Mouse (Mus musculus) cerebral cortex, adult 2 months (tissue): ENCODE measurements around the gene Scnn1g.

ENCODE experiments used
- WGBS: fragments of 180-500 bp; shearing (Covaris S2); methylation state at CpG from one replicate; pipeline ENCODE4 v1.1.7; 2018; 5-methylcytosine and 5-hydroxymethylcytosine counted together

The Scnn1g gene

DNA sequence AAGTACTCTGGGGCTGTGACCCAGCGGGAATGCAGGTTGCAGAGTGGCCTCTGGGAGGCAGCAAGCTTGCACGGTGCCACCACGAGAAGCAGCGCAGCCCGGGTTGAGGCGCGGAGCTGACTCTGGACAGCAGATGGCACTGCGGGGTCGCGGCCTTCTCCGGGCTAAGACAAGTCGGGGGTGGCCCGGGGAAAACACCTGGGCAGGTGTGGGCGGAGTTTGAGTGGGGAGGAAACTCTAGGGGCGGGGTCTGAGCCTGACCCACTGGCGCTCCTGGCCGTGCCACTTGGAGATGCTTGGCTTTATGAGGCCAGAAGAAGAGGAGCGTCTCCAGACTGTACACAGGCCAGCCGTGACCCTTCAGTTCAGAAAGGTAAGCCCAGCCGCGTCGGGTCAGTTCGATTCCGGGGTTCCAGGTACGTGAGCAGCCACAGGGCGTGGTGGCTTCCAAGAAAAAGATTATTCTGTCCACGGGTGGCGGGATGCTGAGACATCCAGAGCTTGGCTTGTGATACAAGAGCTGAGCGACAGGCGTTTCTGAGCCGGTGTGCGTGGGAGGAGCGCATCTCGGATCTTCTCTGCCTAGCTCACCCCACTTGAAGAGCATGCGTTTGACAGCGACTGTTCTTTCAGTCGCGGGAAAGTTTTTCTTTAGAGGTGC lies at the start of gene Scnn1g:
Gene Scnn1g, plus strand, starts transcription at position 309 of the 661 bp plus-strand sequence.
- under 1% methylated on average over 38 of the region's 38 CpGs for WGBS

DNA sequence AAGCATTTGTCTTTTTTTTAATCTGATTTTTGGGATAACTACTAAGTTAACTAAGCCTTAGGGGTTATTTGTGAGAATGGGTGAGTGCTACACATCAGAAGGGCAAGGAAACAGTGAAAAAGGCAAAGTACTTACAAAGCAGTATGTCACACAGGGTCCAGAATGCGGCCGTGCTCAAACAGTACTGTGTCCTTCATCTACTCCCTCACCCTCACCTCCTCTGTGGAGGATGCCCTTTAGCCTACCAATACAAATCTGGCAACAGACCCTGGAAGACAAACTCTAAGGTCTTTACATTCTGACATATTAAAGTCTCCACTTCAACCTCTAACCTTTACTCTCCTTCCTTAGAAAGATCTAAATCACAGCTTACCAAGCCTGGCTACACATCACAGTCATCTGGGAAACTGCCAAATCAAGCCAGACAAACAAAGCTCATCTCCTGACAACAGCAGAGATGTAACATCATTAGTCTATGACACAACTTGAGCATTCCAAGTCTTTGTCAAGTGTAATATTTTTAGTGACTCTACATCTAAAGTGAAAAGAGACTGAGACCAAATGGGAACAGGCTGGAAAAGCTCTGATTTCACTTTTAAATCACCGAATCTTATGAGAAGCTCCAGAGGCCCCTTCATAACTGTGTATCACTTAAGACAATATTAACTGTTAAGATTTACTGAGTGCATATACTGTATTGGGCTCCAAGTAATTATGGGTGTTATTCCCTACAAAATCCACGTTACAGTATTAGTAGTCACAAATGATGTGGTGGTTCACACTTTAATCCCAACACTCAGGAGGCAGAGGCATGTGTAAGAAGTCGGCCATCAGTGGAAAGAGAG lies 48.9 kb upstream of the Scnn1g start:
- whole genome bisulfite sequencing, result 67% methylated on average over 5 of the region's 5 CpGs

DNA sequence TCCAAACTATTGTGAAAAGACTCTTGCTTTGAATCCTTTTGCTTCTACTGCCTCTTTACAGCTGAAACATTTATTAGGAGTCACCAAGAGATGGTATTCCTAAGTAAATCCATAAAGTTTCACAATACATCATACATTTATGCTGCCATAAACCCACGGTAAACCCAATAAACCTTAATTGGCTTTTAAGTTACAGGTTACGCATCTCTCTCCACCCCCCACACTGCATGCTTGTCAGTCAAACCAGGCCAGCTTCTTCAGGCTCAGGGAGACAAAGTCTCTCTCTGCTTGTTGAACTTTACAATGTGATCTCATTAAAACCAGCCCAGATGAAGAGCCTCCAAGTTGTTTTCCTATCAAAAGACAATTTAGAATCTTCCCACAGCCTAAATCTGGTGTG lies 42.5 kb upstream of the Scnn1g start:
- WGBS, result 87% methylated on average over 2 of the region's 2 CpGs

DNA sequence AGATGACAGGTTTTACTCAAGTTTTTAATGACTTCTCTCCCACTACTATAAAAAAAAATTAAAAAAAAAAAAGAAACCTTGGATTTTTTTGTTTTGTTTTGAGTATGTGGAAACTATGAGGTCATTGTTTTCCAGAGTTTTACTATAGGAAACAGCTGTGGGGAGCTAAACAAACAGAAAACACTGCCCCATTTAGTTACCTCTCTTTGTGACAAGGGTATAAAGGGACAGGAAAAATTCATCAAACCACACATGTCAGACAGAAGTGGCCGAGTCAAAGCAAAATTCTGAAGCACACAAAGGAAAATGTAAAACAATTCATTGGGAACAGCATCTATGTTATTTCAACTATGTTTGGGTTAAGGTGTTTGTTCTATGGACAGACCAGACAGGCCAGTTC lies 36.7 kb upstream of the Scnn1g start:
- 59% methylated on average over 1 of the region's 1 CpGs for WGBS

DNA sequence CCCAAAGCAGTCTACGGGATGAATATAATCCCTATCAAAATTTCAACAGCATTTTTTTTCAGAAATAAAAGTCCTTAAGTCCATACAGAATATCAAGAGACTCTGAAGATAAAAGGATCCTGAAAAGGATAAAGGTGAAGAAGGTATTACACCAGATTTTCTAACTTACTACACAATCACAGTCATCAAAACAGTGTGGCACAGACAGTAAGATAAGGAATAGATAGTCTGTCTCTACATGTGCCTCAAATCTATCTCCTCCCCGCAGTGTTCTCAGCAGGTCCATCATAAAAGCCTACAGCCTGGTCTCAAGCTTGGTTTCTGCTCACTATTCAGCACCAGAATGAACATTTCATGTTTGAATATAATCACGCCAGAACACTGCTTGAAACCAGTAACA lies 33.8 kb upstream of the Scnn1g start:
- WGBS, result 78% methylated on average over 3 of the region's 3 CpGs

DNA sequence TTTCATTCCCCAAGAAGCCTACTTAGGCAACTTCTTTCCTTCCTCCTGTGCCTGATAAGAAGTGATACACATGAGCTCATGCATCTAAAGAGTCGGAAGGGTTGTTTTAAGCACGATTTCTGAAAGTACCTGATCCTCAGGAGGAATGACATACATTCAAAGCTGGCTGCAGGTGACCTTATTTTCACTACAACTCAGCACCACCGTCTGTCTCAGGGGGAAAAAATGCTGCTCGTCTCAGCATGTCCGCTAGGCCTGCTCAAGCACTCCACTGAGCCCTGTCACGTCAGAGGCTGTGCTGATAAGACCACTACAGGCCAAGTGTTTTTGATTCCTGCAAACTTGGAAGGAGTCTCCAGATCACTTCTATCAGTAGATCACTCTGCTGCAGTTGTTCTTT lies 32.3 kb upstream of the Scnn1g start:
- WGBS, result 71% methylated on average over 6 of the region's 6 CpGs

DNA sequence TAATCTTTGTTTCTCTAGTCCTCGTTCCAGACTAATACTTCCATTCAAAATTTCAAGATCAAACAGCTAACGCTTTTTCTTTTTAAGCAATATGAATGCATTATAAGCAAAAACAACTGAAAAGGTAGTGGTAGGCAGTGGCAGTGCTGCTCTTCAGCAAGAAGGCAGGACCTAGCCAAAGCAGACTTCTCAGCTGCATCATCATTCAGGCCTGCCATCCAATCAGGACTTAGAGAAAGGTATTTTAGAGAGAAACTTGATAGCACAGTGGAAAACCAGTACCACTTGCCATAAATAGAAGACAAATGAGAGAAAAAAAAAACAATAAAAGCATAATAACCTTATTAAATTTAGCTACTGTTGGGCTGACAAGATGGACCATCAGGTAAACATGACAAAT lies 29.2 kb upstream of the Scnn1g start:
- whole genome bisulfite sequencing, result 63% methylated on average over 2 of the region's 2 CpGs

DNA sequence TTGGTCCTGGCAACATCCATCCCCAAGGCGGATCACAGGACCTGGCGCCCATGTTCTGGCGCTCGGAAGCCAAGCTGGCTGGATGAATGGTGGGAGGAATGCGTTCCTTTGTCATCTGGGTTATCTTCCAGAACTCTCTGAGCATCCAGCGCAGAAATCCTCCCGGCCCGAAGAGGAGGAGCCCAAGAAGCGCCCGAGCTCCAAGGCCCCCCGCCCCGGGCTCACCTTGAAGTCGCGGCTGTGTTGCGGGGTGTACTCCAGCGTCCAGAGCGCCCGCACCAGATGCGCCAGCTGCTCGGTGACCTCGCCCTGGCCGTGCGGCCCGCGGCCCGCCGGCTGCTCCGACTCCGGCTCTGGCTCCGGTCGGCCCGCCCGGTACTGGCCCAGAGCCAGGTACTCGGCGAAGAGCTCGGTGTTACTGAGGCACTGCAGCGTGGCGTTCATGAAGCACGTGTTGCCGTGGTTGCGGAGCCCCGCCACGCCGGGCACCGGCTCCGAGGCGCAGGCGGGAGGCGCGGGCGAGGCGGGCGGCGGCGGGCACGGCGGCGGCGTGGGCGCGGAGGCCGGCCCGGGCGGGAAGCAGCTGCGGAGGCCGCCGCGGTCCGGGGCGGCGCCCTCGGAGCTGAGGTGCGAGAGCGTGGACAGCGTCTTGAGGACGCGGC lies 27.7 kb upstream of the Scnn1g start:
- WGBS, result 1% methylated on average over 71 of the region's 77 CpGs

DNA sequence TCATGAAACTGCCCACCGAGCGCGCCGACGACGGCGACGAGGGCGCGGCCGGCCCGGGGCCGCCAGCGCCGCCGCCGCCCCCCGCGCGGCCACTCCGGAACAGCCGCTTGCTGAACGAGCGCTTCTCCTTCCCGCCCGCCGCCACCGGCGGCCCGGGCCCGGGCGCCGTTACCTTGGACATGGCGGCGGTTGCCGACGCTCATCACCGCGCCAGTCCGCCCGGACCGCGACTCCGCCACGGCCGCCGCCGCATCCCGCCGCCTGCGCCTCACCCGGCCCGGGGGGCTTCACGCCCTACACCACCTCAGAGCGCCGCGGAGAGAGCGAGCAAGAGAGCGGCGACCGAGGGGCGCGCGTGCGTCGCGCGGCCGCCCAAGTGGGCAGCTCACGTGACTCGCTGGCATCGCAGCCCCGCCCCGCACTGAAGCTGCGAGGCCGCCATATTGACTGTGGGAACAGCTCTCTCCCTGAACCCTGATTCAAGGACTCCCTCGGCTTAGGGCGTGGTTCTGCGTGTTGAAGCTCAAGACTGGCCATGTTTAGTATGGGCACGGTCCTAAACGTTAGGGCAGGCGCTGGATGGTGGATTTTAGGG lies 27.1 kb upstream of the Scnn1g start, which contains the start of gene Usp31:
Gene Usp31, minus strand, starts transcription at position 181 of the 595 bp plus-strand sequence.
- 1% methylated on average over 82 of the region's 82 CpGs for WGBS

DNA sequence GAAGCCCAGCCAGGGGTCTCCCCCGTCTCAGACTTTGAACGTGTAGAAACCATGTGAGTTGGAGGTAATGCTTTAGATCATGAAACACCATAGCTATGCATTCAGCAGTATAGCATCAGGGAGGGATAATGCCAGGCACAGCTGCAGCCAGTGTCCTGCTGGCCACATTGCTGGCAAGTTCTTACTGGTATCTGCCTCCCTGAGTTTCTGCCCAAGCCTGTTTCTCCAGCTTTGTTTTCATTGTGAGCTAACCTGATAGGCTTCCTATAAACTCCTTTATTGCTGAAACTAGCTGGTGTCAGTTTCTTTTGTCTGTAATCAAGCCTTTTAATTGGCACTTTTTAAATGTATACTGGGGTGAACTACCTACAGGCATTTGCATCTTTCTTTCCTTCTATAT lies 23.1 kb upstream of the Scnn1g start:
- 62% methylated on average over 2 of the region's 2 CpGs for WGBS

DNA sequence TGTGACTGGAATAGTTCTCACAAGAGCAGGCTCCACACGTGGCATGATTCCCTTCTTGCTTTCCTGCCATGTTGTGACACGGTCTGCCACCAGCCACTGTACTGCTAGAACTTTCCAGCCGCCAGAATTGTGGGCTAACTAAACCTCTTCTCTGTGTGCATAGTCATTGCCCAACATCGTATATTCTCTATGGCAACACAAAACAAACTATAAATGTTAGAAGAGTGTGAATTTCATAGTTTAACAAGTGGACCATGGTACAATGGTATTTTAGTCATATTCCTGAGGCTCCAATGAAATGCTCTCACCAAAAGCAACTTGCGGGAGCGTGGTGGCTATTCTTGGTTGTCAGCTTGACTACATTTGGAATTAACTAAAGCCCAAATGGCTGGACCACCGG lies 17.2 kb upstream of the Scnn1g start:
- 56% methylated on average over 7 of the region's 7 CpGs for WGBS

DNA sequence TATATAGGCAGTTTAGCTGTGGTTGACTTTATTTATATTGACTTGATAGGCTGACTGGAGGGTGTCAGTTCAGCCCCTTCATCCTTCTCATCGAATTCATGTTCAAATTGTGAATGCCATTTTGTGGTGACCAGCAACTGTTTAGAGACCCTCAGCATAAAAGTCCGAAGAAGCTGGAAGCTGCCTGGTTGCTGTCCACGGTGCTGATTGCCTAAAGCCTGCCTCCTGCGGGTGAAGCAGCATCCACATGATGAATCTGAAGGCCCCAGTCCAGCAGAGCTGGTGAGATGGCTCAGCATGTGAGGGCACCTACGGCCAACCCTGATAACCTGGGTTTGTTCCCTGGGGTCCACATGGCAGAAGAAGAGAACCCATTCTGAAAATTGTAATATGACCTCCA lies 4.1 kb upstream of the Scnn1g start:
- WGBS, result 35% methylated on average over 5 of the region's 5 CpGs

DNA sequence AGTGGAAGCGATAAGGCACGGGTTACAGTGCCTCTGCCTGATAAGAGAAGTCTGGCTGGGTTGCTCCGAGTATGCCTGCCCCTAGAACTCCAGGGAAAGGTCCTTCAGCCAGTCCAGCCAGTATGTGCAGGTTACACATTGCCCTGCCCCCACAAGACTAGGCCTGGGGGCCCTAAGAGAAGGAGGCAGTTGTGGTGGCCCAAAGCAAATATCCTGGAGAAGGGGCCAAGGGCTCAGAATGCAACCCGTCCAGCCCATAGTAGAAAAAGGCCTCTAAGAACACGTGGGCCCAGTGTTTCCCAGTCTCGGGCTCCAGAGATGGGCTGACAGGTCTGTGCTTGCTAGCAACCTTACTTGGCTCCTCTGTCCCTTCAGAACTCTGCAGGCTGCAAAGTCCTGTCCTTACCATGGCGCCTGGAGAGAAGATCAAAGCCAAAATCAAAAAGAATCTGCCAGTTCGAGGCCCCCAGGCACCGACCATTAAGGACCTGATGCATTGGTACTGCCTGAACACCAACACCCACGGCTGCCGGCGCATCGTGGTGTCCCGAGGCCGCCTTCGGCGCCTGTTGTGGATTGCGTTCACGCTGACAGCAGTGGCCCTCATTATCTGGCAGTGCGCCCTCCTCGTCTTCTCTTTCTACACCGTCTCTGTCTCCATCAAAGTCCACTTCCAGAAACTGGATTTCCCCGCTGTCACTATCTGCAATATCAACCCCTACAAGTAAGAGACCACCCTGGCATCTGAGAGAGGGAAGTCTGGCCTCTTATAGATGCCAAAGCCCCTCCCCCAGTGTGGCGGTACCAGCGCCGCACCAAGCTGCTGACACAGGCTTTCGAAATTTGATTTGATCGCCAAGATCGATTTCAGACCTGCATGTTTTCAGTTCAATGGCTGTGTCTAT lies 3.5 kb downstream of the Scnn1g start:
- 85% methylated on average over 29 of the region's 29 CpGs for WGBS

DNA sequence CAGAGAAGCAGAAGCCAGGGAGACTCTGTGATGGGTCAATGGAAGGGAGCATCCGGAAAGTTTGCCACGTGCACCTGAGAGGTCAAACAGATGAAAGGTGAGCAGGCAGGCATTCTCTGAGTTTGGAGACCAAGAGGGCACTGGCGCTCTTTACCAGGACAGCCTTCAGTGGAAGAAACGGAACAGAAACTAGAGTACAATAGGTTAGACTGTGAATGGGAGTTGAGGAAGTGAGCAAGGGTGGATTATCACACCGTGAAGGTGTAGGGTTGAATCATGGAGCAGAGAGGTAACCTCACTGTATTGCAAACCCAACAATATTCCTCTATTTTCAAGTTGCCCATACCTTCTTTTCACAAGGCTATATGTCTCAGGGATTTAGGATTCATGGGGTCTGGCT lies 16.0 kb downstream of the Scnn1g start:
- 81% methylated on average over 5 of the region's 5 CpGs for WGBS

DNA sequence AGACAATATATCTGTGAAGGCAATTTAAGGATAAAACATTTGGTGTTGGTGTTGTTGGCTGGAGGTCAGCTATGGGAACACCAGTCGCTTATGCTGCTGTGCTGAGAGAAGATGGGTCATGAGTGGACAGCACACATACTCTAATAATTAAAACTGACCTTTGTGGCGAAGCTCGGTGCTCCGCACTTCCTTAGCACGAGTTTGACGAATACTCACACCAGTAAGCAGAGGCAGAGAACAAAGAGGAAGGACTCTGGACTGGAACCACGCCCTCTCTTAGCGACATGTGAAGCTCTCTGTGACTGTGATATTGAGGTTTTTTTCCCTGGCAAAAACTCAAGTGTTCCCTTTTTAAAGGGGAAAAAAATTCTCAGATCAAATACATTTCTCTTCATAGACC lies 20.5 kb downstream of the Scnn1g start:
- 73% methylated on average over 8 of the region's 8 CpGs for WGBS

DNA sequence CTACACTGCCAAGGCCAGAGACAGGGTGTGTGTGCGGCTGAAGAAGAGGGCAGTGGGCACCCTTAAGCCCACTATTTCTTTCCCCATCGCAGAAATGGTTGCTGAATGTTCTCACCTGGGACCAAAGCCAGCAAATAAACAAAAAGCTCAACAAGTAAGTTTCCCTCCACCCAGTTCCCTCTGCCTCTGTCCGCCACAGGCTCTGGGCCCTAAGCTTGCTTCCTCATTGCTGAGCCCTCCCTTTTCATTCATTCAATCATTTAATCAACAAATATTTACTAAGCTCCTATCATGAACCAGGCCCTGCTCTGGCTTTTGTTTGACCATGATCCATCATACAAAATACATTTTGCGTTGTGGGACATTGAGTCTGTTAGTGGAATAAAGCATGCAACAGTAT lies 29.0 kb downstream of the Scnn1g start:
- 81% methylated on average over 4 of the region's 4 CpGs for WGBS

DNA sequence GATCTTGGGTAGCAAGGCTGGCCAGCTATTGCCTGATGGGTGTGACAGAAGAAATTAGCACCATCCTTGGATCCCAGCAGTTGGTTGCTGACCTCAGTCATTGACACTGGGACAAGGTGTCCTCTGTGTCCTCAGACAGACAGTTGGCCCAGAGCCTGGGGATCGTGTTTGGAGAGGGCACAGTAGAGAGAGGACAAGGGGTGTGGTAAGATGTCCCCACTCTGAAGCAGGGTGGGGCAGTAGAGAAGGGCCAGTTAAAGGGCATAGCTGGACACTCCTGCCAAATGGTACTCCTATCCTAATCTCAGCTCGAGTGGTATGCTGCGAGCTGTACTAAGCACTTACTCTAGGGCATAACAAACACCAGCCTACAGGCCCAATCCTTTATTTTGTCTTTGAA lies 33.6 kb downstream of the Scnn1g start:
- WGBS, result 77% methylated on average over 3 of the region's 3 CpGs

DNA sequence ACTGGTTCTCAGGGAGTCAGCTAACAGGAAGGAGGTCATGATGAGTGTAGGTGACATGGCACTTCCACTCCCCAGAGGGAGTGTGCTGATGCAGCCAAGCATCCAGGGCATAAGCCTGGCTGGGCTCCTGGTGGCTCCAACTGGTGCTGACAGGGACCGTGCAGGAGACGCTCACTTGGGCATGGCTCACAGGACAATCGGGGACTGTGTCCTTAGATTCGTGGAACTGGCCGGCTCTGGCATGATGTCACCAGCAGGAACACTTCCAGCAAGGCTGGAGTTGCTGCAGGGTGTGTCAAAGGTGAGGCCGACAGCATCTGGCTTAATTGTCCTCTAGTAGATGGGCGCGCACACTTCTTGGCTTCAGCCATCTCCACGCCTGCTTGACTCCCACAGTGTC lies 34.7 kb downstream of the Scnn1g start:
- whole genome bisulfite sequencing, result 91% methylated on average over 9 of the region's 9 CpGs

DNA sequence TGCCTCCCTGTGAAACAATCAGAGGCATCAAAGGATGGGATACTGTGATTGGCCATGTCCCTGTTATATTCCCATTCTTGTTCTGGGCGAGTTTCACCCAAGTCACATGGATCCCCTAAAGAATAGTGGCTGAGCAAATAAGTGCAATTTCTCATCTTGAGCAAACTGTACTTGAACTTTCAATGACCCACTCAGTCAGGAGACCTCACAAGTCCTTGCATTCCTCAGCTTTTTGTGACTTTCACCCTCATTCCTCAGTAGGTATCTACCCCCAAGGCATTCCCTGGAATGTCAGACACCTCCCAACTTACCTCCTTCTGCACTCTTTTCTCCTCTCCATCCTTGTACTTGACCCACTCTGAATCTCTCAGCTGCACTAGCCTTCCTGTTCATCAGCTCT lies 44.3 kb downstream of the Scnn1g start:
- 79% methylated on average over 1 of the region's 1 CpGs for WGBS

DNA sequence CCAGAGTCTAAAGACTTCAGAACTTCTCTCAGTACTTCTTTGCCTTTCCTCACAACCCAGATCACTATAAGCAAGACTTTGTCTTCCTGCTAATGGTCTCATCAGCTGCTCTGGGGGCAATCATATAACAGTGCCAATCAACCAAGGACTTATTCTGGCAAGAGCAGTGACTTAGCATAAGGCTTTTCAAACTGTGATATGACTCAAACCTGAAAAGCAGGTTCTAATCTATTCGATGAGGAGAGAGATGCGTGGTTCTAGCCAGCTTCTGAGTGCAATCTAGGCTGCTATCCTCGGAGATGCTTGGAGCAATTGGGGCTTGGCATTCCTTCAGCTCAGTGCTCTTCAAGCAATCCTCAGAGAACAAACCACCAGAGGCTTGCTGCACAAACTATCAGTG lies 44.7 kb downstream of the Scnn1g start:
- WGBS, result 54% methylated on average over 3 of the region's 3 CpGs

DNA sequence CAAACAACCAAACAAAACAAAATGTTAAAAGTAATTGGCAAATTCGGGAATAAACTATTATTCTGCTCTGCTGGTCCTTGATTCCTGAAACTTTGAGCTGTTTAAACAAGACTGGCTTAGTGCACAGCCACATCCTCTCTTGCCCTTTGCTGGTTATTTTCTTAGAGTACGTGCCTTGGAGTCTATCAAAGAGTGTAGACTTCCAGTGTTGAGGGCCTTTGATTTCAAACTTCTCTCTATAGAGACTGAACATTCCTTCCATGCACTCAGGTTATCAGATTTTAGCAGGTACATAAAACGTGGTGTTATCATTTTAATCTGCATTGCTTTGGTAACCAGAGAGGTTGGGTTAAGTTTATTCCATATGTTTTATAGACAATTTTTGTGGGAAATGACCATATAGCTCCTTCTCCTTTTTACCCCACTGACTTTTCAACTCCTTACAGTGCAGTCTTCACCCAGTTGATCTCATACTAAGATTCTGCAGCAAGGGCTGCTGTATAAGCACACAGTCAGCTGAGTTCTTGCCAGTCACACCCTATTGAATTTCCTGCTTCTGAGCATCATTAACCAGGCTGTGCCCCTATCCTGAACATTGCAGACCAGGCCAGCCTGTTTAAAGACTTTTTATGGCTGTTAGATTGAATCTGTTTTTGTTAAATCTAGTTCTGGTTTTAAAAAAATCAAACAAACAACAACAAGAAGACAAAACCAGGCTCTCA lies 48.1 kb downstream of the Scnn1g start:
- WGBS, result 82% methylated on average over 3 of the region's 3 CpGs
